Mouse (Mus musculus) adrenal gland, postnatal 4 days (tissue): ENCODE data around the gene AC124502.3. TPM values are rescaled to one million over a fixed set of nuclear protein-coding genes. Genes with fewer than 3 reads are reported as not detected.
"Not testable (repeated sequence)": the region's sequence is repeated elsewhere in the genome, so short reads cannot be mapped to it uniquely, and the experiment has no call there.

Source experiments
- DNase-seq, 2 experiments: peaks; one replicate each; pipeline ENCODE4 v3.0.0; 2021 to 2022; ENCODE audit warnings: low spot score in 2 of 2, mixed read lengths in 2 of 2
- total RNA-seq, 2 experiments: library from RNA; stranded (reverse); gene quantifications; 2 replicates each; pipeline ENCODE4 v1.2.3; 2021

AC124502.3 gene
- total RNA-seq, 2 experiments from 2014 or later = 1.3 to 2.0 TPM

DNA sequence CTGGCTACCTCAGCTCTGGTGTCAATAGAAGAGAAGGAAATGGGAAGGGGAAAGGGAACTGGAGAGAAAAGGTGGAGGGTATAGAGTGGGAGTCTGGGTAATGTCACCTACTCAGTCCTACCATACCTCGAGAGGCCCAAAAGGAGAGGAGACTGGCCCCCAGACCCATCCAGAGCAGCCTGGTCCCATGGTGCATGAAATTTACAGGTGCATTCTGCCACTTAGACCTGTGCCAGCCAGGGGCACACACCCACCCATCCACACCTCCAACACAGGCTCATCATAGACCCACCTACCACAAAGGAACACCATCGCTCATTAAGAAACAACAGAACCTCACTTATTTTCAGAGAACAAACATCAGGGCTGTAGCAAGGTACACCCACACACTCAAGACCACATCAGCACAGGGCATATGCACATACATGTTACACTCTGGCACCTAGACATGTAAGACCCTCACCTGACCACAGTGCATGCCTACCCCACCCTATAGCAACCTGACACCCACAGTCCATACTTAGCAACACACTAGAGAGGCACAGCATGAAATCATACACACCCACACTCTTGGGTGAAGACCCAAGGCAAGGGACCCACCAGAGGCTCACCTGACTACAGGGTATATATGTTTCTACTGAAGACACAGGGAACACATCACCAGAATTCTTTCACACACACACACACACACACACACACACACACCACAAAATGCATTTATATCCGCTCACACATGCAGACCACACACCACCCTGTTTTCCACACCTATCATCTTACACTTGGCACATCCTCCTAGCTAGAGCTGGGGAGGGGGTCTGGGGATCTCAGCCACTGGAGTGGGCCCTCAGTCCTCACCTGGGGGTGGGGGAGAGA lies 45.5 kb downstream of the AC124502.3 start:
- DNase-seq = no peak

DNA sequence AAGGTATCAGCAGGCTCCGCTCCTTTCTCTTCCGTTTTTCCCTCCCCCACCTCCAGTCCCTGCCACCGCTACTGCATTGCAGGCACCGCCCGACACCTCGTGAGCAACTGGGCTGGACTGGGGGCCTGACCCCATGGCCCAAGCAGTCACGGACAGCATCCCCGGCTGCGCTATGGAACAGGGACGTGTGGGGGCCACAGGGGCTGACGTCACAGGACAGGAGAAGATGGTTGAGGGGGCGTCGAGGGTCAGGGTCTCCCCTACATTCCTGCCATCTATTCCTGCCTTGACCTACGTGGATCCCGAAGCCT lies 46.1 kb downstream of the AC124502.3 start:
- DNase-seq = no peak

DNA sequence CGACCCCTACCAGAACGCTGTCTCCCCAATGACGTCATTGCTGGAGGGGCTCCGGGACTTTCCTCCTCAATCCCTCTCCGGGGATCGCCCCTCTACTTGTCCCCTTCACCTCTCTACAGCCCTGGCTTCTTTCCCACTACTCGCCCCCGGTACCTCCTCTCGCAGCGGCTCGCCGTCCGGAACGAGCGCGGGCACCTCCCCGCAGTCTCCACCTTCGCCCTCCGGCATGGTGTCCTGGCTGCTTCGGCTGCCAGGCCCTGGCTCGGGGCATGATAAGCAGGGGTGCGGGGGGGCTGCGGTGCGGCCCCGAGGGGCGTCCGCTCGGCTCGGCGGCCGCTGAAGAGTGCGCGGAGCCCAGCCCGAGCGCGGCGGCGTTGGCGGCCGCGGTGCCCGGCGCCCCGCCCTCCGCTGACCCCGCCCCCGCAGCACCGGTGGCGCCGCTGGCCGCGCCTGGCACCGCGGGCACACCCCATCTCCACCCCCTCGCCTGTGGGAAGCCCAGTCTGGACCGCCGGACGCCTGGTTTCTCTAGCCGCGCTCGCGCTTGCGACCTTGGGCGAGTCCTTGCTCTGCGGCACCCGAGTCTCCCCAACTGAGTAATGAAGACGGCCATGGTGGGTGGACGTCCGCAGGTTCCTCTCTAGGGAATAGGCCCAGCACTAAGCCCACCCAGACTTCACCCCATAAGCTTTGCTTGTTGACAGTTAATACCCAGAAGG lies 46.6 kb downstream of the AC124502.3 start, which contains the start of gene Tmem151a:
Tmem151a (minus strand) TSS at position 387 of the 719 bp plus-strand sequence.
- DNase-seq = no peak

- DNase-seq = not testable (repeated sequence)
Observed at GRCm38 (mm10) chr19:5086533-5086932, 47.8 kb downstream of the AC124502.3 start.

DNA sequence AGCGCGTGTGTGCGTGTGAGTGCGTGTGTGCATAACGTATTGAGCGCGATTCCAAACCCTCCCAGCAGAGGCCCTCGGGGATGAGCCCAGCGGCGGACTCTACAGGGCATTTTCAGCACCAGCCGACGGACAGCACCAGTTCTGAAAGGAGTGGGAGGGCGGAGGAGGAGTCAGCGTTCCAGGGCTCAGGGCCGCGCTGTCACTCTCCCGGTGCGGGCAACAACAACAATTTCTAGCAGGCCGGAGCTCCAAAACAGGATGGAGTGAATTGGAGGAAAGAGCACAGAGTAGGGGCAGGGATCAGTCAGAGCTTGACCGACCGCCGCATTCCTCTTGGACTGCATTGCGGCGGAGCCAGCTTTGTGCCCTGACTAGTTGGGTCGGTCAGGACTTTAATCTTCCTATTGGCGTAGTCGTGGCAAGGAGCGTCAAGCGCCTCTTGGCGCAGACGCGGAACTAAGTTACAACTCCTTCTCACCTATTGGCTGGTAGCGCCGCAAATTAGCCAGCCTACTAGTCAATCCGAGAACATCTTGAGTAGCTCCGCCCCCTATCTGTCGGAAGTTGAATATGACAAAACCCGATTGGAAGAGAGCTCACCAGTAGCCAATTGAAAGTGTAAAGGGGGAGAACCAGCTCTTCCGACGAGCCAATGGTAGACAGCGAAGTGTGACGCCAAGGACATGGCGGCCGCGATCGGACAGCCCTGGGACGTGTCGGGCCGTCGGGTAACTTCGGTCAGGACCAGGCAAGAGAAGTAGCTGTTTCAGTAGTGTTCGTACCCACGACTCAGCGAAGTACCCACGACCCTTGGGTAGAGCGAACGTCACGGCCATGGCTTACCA lies 49.4 kb downstream of the AC124502.3 start, which contains the start of gene Yif1a:
Yif1a (plus strand) TSS at position 655 of the 845 bp plus-strand sequence.
- DNase-seq = peak; percentile 79 to 90

- DNase-seq = no peak
Observed at GRCm38 (mm10) chr19:5089324-5089723, 50.6 kb downstream of the AC124502.3 start.

DNA sequence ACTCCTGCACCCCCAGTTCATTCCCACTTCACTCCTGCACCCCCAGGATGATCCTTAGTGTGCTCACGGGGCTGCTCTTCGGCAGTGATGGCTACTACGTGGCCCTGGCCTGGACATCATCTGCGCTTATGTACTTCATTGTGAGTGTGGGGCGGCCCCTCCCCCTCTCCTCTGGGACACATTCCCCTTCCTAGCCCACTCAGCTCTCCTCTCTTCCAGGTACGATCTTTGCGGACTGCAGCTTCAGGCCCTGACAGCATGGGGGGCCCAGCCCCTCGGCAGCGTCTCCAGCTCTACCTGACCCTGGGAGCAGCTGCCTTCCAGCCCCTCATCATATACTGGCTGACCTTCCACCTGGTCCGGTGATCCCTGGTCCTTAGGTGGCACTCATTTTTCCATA lies 53.4 kb downstream of the AC124502.3 start:
- DNase-seq = no peak

DNA sequence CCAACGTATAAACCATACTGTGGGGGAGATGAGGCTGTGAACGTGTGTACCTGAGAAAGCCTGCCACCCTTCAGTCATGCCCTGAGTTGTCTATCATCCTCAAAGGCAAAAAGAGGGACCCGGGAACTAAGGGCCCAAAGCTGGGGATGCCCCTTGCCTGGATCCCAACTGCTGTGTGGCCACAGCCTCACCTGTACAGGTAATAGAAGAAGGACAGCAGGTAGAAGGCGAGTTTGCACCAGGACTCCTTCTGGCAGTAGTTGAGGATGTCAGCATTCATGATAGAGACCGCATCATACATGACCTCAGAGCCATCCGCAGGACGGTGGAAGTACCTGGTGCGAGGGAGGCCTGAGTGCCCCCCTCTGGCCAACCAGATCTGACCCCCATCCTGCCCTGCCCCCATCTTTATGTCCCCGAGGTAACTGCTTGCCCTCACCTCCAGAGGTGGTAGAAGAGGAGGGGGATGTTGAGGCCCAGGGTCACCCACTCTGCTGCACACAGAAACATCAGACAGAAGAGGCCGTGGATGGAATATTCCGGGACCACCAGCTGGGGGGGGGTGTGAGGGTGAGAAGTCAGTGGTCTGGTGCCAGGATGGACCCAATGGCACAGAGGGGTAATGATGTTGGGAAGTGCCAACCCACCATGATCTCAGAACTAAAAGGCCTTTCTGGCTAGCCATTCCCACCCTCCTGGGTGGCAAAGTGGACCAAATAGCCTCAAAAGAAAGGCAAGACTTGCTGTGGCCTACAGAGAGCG lies 55.0 kb downstream of the AC124502.3 start:
- DNase-seq = no peak

GRCm38 (mm10) chr19:5094243-5094632 lies 55.5 kb downstream of the AC124502.3 start:
- DNase-seq = peak; percentile 92 to 96

DNA sequence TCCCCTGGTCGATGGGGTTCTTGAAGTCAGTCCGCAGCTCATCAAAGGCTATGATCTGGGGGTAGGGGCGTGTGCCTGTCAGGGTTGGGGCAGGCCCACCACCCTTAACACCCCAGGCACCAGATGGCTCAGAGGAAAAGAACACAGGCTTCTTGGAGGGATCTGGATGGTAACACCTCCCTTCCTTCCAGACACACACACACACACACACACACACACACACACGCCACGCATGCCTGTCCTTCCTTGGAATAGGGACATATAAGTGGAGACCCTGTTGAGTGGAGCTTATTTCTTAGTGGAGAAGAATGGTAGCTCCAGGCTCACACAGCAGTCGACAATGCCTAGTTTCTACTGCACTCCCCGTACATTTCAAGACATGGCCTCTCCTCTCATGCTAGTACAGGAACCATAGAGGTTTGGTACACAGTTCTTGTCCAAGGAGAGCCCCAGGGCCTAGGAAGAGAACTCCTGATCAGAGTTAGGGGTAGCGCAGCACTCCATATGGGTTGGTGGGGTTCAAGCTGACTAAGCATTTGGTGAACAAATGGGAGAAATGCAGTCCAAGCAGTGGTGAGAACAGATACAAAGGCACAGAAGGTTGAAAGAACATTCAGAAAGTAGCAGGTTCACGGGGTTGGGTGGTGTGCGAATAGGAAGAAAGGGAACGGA lies 56.2 kb downstream of the AC124502.3 start:
- DNase-seq = no peak

- DNase-seq = no peak
Observed at GRCm38 (mm10) chr19:5095887-5096474, 57.3 kb downstream of the AC124502.3 start.

- DNase-seq = no peak
Observed at GRCm38 (mm10) chr19:5097521-5098362, 59.1 kb downstream of the AC124502.3 start.

DNA sequence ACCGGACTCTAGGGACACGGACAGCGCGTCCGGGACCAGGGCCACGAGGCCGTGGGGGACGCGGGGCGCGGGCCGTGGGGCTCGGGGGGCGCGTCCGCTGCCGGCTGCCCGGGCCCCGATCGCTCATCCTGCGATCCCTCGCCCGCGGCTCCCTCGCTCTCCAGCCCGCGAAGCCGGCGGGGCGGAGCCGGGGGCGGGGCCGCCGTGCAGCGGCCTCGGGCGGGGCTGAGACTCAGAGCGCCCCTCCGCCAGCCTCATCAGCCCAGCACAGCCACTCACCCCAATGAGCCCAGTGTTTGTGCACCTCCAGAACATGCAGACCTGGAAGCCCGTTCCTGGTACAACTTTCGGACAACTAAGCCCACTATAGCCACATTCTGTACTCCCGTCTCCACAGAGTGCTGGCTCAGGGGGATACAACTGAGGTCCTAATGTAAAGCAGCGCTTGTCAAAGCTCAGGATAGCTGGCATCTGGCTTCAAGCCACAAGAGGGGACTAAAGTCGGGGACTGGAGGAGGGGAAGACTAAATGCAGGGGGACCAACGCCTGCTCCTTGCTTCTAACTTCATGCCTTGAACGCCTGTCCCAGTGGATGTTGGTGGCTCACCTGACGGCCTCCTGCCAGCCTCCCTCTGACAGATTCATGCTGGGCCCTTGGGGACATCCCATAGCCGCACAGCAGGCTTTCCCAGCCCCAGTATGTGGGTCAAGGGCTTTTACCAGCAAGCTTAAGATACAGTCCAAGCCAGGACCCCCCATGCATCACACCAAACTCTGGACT lies 59.9 kb downstream of the AC124502.3 start, which contains the start of gene Cnih2:
Cnih2 (minus strand) TSS at position 159 of the 781 bp plus-strand sequence.
- DNase-seq = no peak

Other genes starting within 250 kb of the AC124502.3 start
- gene Rbm4, start 245.0 kb upstream of the AC124502.3 start, total RNA-seq = 10 to 100 TPM; 65.4 to 65.7 TPM
- gene Gm21992, start 227.3 kb upstream of the AC124502.3 start, total RNA-seq = 10 to 100 TPM; 15.1 to 27.1 TPM
- gene Rbm14, start 227.3 kb upstream of the AC124502.3 start, total RNA-seq = 10 to 100 TPM; 55.8 to 57.7 TPM
- 10 to 100 TPM; 87.5 to 98.7 TPM for gene Ccs, start 199.6 kb upstream of the AC124502.3 start, total RNA-seq
- under 1 TPM in 1 of 2 experiments, not detected in 1; 0.17 TPM for gene Ccdc87, start 199.5 kb upstream of the AC124502.3 start, total RNA-seq
- 100 to 1,000 TPM; 256 to 274 TPM for gene Ctsf, start 183.8 kb upstream of the AC124502.3 start, total RNA-seq
- 10 to 100 TPM in 1 of 2 experiments, 1 to 10 TPM in 1; 8.5 to 35.5 TPM for gene Actn3, start 161.0 kb upstream of the AC124502.3 start, total RNA-seq
- gene Zdhhc24, start 160.2 kb upstream of the AC124502.3 start, total RNA-seq = 10 to 100 TPM; 19.5 to 19.7 TPM
- gene Bbs1, start 132.3 kb upstream of the AC124502.3 start, total RNA-seq = 10 to 100 TPM; 13.1 to 15.5 TPM
- 100 to 1,000 TPM; 110 to 113 TPM for gene Dpp3, start 110.6 kb upstream of the AC124502.3 start, total RNA-seq
- 1 to 10 TPM; 6.7 to 7.3 TPM for gene Peli3, start 95.8 kb upstream of the AC124502.3 start, total RNA-seq
- 10 to 100 TPM; 58.8 to 68.9 TPM for gene Mrpl11, start 76.7 kb upstream of the AC124502.3 start, total RNA-seq
- under 1 TPM; 0.71 to 0.78 TPM for gene Npas4, start 48.6 kb upstream of the AC124502.3 start, total RNA-seq
- 1 to 10 TPM; 6.6 to 7.2 TPM for gene Slc29a2, start 15.0 kb upstream of the AC124502.3 start, total RNA-seq
- gene B4gat1, start 65 bp upstream of the AC124502.3 start, total RNA-seq = 10 to 100 TPM; 48.0 to 49.0 TPM
- gene Brms1, start 2.5 kb downstream of the AC124502.3 start, total RNA-seq = 10 to 100 TPM; 29.6 to 35.1 TPM
- 1 to 10 TPM; 5.1 TPM for gene Rin1, start 11.6 kb downstream of the AC124502.3 start, total RNA-seq
- gene Cd248, start 29.2 kb downstream of the AC124502.3 start, total RNA-seq = 10 to 100 TPM; 45.8 to 47.6 TPM
- 1 to 10 TPM; 3.8 to 4.9 TPM for gene Tmem151a, start 46.6 kb downstream of the AC124502.3 start, total RNA-seq
- 10 to 100 TPM; 68.4 to 72.5 TPM for gene Yif1a, start 49.6 kb downstream of the AC124502.3 start, total RNA-seq
- gene Cnih2, start 59.6 kb downstream of the AC124502.3 start, total RNA-seq = 10 to 100 TPM; 11.4 to 15.2 TPM
- 100 to 1,000 TPM; 168 to 173 TPM for gene Rab1b, start 68.2 kb downstream of the AC124502.3 start, total RNA-seq
- 10 to 100 TPM; 39.5 to 45.3 TPM for gene Klc2, start 79.7 kb downstream of the AC124502.3 start, total RNA-seq
- gene Pacs1, start 234.2 kb downstream of the AC124502.3 start, total RNA-seq = 10 to 100 TPM; 35.0 to 39.4 TPM